ENCODE assay signal across 16 mouse cellular contexts in the genomic region with DNA sequence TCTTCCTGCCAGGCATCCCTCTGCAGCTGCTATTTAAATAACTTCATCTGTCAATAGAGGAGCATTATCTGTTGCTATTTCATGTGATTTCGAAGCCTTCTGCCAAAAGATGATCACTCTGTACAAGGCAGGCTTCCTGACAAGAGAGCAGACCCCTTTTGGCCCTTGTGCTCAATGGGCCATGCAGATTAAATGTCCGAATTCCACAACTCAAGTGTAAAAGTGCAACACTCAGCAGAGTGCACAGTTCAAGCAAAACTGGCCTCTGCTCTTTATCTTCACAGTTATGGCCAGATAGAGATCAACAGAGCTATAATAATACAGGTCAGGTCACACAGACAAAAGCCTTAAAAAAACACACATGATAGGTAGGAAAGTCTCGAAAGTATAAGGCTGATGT. TPM values are rescaled to one million over a fixed set of nuclear protein-coding genes. Genes with fewer than 3 reads are reported as not detected.
"Had no signal": no experiment of that assay in that cellular context is flagged by ENCODE, and none has a peak within 500 bp of the region (broad histone marks: within the 10 kb centered on the region; RNA-seq: fewer than 3 reads in every experiment).

No protein-coding gene starts in this region.

- H3K27me3 ChIP-seq: midbrain, embryonic 13.5 days; stomach, embryonic 15.5 days had no signal

- H3K36me3 ChIP-seq: limb, embryonic 10.5 days; midbrain, embryonic 13.5 days; stomach, embryonic 15.5 days had no signal

- H3K4me1 ChIP-seq: midbrain, embryonic 13.5 days; stomach, embryonic 15.5 days had no signal

- H3K27ac ChIP-seq: hindbrain, postnatal 0 days; limb, embryonic 10.5 days; midbrain, embryonic 13.5 days; stomach, embryonic 15.5 days had no signal

- H3K9ac ChIP-seq: lung, embryonic 14.5 days; midbrain, embryonic 13.5 days; stomach, embryonic 15.5 days had no signal

- ATAC-seq: hindbrain, postnatal 0 days; midbrain, embryonic 13.5 days had no signal

- H3K4me2 ChIP-seq: liver, embryonic 11.5 days; lung, embryonic 14.5 days; midbrain, embryonic 13.5 days; stomach, embryonic 15.5 days had no signal

- DNase-seq: lung, embryonic 14.5 days; right cerebral cortex, postnatal 4 days; thymus, adult 2 months; thymus, postnatal 25 days had no signal

- H3K4me3 ChIP-seq: limb, embryonic 10.5 days; midbrain, embryonic 13.5 days; stomach, embryonic 15.5 days had no signal

- H3K9me3 ChIP-seq: limb, embryonic 10.5 days; midbrain, embryonic 13.5 days; stomach, embryonic 15.5 days had no signal

RNA-seq across cellular contexts. Expression of a gene that starts 46.9 kb away (rescaled TPM):
- total RNA-seq: hindbrain, postnatal 0 days; layer of hippocampus, adult 8-10 months; layer of hippocampus, postnatal 14 days; left cerebral cortex, adult 18-20 months; left cerebral cortex, postnatal 14 days; megakaryocyte-erythroid progenitor cell, adult 5-6 weeks; midbrain, postnatal 0 days had no signal
- polyA plus RNA-seq: hindbrain, postnatal 0 days; intestine, embryonic 14.5 days; limb, embryonic 10.5 days; lung, embryonic 14.5 days; midbrain, embryonic 13.5 days had no signal
